Mouse (Mus musculus) liver, embryonic 14.5 days (tissue): ENCODE data around the gene Ccdc8. TPM values are rescaled to one million over a fixed set of nuclear protein-coding genes. Genes with fewer than 3 reads are reported as not detected.
A peak's percentile ranks its signal among the peaks of the same experiment; 100 is the strongest.

Experiments used
- ATAC-seq: fragments of 200-750 bp; cut with Nextera tagmentation; 2 replicates; pipeline ENCODE4 v1.8.0; 2017; ENCODE audit warnings: moderate number of reproducible peaks, mild to moderate bottlenecking, moderate library complexity; ENCODE audit not compliant: insufficient read depth
- DNase-seq, 3 experiments: peaks; one replicate each; pipeline ENCODE4 v3.0.0-alpha.2; 2012 to 2013; ENCODE audit warnings: low read depth in 3 of 3, low spot score in 3 of 3
- H3K27ac ChIP-seq: fragments of 300-500 bp; sonication (generic); 2 replicates; pipeline ENCODE4 v1.5.1; 2014; ENCODE audit warnings: moderate library complexity, mild to moderate bottlenecking, control low read depth, inconsistent platforms
- H3K27me3 ChIP-seq: fragments of 300-500 bp; sonication (generic); 2 replicates; pipeline ENCODE4 v1.6.1; 2014; ENCODE audit warnings: mild to moderate bottlenecking, low read length, moderate library complexity; ENCODE audit not compliant: control insufficient read depth, insufficient read depth
- H3K36me3 ChIP-seq: fragments of 300-500 bp; sonication (generic); replicated peaks from 2 replicates; pipeline ENCODE4 v1.6.1; 2014; ENCODE audit warnings: low read depth; ENCODE audit not compliant: control insufficient read depth, insufficient read depth
- H3K4me1 ChIP-seq, 2 experiments: fragments of 200-500 bp in 1 of 2; fragments of 300-500 bp in 1 of 2; sonication (generic) in 1 of 2; replicated peaks; 2 replicates each; pipeline ENCODE4 v1.6.1; 2012 to 2014; ENCODE audit warnings: antibody characterized with exemption in 1 of 2, inconsistent platforms in 1 of 2, low read length in 1 of 2; ENCODE audit not compliant: control insufficient read depth in 2 of 2, insufficient read depth in 2 of 2
- H3K4me2 ChIP-seq: fragments of 300-500 bp; sonication (generic); 2 replicates; pipeline ENCODE4 v1.6.1; 2014; ENCODE audit warnings: low read depth, mild to moderate bottlenecking, control low read depth, moderate library complexity
- H3K4me3 ChIP-seq, 2 experiments: fragments of 200-500 bp in 1 of 2; fragments of 300-500 bp in 1 of 2; sonication (generic) in 1 of 2; 2 replicates each; pipeline ENCODE4 v1.5.1; 2012 to 2014; ENCODE audit warnings: low read depth in 2 of 2, low read length in 2 of 2, mild to moderate bottlenecking in 2 of 2, control low read depth in 1 of 2, inconsistent platforms in 1 of 2, moderate library complexity in 1 of 2; ENCODE audit not compliant: insufficient read depth in 1 of 2
- H3K9ac ChIP-seq: fragments of 300-500 bp; sonication (generic); replicated peaks from 2 replicates; pipeline ENCODE4 v1.6.1; 2014; ENCODE audit warnings: mild to moderate bottlenecking, control low read depth, moderate library complexity
- H3K9me3 ChIP-seq: fragments of 300-500 bp; sonication (generic); 2 replicates; pipeline ENCODE4 v1.6.1; 2016; ENCODE audit warnings: low read length, mixed read lengths; ENCODE audit not compliant: control insufficient read depth
- CTCF ChIP-seq: IDR thresholded peaks from 2 replicates; pipeline ENCODE4 v1.5.1; 2016; ENCODE audit warnings: antibody characterized with exemption, low read depth, control low read depth
- EP300 ChIP-seq: IDR thresholded peaks from 2 replicates; pipeline ENCODE4 v1.6.1; 2016; ENCODE audit warnings: antibody characterized with exemption, low read depth
- WGBS: fragments of 180-500 bp; shearing (Covaris S2); extraction: QIAGEN DNeasy Blood & Tissue Kit; methylation state at CpG from one replicate; pipeline ENCODE4 v1.1.7; 2014; ENCODE audit not compliant: insufficient replicate concordance; 5-methylcytosine and 5-hydroxymethylcytosine counted together
- polyA plus RNA-seq, 2 experiments: library from polyadenylated mRNA; depleted of rRNA in 1 of 2; stranded (reverse) in 1 of 2; unstranded in 1 of 2; fragments of >200 nt; fragmentation: Nextera tagmentation in 1 of 2; extraction: Ambion mirVana in 1 of 2; gene quantifications; 2 replicates each; pipeline versions ENCODE4 v1.2.1 to v1.2.3; 2012 to 2014

Ccdc8 gene
- polyA plus RNA-seq, 2 experiments, result 1.5 to 2.7 TPM

DNA sequence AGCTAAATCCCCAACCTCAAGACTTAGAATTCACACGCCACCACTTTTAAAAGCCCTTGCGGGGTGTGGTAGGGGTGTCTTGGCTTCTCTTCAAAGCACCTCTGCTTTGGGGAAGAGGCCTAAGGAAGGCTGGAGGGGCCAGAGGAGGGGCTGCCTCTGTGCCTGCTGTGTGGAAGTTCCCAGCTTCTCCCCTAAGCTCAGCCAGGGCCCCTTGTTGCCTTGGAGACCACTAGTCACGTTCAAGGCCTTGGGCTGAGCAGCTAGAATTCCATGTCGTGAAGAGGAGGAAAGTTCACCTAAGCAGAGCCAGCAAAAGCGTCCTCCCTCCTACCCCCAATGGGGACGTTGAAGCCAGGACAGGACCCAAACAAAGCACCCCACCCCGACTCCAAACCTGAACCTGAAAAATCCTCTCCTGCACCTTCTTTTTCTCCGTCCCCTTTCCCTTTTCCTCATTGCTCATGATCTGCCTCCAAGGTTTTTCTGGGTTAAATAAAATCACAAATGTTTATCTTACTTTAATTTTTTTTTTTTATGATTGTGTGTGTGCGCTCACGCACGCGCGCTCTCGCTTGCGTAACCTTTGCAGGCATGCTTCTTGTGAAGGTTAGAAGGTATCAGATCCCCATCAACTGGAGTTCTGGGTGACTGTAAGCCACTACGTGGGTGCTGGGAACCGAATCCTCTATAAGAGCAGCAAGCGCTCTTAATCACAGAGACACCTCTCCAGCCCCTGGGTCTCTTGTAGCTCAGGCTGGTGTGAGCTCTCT, 642 bp upstream of the Ccdc8 start:
- ATAC-seq (no peak), DNase-seq (no peak)
- Histone ChIP-seq H3K27ac (no peak overlapping the region), H3K9ac (no peak overlapping the region), H3K4me1 (peaks cover 0 to 22% of the 10 kb centered on the region in 2 experiments; a peak in 3 of 4 replicates), H3K36me3 (no peaks in the 10 kb centered on the region), H3K4me2 (no peak overlapping the region), H3K4me3 (no peak overlapping the region), H3K9me3 (no peaks in the 10 kb centered on the region), H3K27me3 (peaks cover 2% of the 10 kb centered on the region; the same call in 1 of the 2 replicates)
- 57% methylated on average over 18 of the region's 18 CpGs for whole genome bisulfite sequencing
- TF ChIP-seq EP300 (no peak), CTCF (no peak)

DNA sequence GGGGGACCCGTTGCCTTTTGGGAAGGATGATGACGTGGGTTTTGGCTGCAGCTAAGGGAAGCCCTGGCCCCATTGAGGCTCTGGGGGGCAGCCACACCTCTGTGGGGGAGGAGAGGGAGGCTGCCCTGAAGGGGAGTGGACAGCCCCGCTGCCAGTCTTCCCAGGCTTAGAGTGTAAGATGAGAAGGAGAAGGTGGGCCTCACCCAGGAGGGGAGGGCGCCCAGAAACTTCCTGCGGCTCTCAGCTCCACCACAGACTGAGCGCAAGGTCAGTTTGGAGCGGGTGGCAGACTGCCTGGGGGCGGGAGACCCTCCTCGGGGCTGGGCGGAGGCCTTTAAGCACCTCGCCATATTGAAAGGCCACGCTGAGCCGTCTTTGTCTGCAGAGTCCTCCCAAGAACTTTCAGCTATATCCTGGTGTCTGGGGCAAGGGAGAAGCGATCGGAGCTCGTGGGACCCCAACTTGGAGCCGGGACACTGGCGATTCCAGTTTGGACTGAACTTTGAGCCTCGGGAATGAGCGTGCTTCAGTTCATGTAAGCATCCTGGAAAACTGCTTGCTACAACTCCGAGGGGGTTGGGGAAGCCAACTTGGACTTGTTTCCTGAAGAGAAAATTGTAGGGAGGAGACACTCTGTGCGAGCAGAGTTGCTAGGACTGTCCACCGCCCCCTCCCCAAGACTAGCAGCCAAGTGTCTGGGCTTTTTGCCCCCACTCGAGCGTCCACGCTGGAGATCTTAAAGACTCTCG, 1.3 kb downstream of the Ccdc8 start:
- TF ChIP-seq CTCF (no peak), EP300 (no peak)
- Histone ChIP-seq H3K27me3 (peaks cover 2% of the 10 kb centered on the region; the same call in 1 of the 2 replicates), H3K36me3 (no peaks in the 10 kb centered on the region), H3K27ac (no peak overlapping the region), H3K4me1 (peaks cover 0 to 25% of the 10 kb centered on the region in 2 experiments; a peak in 3 of 4 replicates), H3K9me3 (no peaks in the 10 kb centered on the region), H3K4me2 (peak overlapping the region; percentile 66), H3K4me3 (peak overlapping the region; percentile 55 to 70), H3K9ac (peak overlapping the region; percentile 35)
- ATAC-seq (peak; percentile 72), DNase-seq (peak in 2 of 3 experiments; percentile 41 to 45)
- 1% methylated on average over 27 of the region's 27 CpGs for WGBS

DNA sequence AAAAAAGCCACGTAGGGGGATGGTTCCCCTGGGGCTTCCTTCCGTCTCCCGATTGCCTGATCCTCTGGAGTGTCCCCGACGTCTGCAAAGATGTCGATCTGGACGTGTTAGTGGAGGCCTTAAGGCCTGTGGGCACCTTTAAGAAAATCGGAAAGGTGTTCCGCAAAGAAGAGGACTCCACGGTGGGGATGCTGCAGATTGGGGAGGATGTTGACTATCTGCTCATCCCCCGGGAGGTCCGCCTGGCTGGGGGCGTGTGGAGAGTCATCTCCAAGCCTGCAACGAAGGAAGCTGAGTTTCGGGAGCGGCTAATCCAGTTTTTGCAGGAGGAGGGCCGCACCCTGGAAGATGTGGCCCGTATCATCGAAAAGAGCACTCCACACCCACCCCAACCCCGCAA, 1.9 kb downstream of the Ccdc8 start:
- Histone ChIP-seq H3K9me3 (no peaks in the 10 kb centered on the region), H3K27me3 (peaks cover 2% of the 10 kb centered on the region; the same call in 1 of the 2 replicates), H3K4me3 (peak overlapping the region; percentile 55 to 70), H3K4me1 (peaks cover 3 to 30% of the 10 kb centered on the region in 2 experiments), H3K9ac (peak overlapping the region; percentile 35), H3K36me3 (no peaks in the 10 kb centered on the region), H3K4me2 (peak overlapping the region; percentile 66), H3K27ac (no peak overlapping the region)
- DNase-seq (no peak), ATAC-seq (no peak)
- TF ChIP-seq EP300 (no peak), CTCF (no peak)
- WGBS, result 8% methylated on average over 20 of the region's 20 CpGs

DNA sequence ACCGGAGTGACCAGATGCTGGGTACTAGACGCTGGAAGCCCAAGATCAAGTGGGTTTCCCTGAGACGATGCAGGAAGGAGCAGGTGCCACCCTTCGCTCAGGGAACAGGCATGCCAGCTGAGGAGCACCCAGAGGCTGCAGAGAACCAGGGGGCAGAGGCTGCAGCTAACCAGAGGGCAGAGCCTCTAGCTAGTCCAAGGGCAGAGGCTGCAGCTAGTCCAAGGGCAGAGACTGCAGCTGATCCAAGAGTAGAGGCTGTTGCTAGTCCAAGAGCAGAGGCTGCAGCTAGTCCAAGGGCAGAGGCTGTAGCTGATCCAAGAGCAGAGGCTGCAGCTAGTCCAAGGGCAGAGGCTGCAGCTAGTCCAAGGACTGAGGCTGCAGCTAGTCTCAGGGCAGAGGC, 2.8 kb downstream of the Ccdc8 start:
- no peak for TF ChIP-seq EP300
- no peak for TF ChIP-seq CTCF
- H3K9me3 ChIP-seq, result no peaks in the 10 kb centered on the region
- peaks cover 2% of the 10 kb centered on the region; the same call in 1 of the 2 replicates for H3K27me3 ChIP-seq
- H3K27ac ChIP-seq, result no peak overlapping the region
- WGBS, result 88% methylated on average over 4 of the region's 4 CpGs
- H3K4me3 ChIP-seq, result no peak overlapping the region
- ATAC-seq, result no peak
- peaks cover 5 to 29% of the 10 kb centered on the region in 2 experiments for H3K4me1 ChIP-seq
- peak overlapping the region; percentile 66 for H3K4me2 ChIP-seq
- DNase-seq, result no peak
- H3K36me3 ChIP-seq, result no peaks in the 10 kb centered on the region
- H3K9ac ChIP-seq, result no peak overlapping the region

DNA sequence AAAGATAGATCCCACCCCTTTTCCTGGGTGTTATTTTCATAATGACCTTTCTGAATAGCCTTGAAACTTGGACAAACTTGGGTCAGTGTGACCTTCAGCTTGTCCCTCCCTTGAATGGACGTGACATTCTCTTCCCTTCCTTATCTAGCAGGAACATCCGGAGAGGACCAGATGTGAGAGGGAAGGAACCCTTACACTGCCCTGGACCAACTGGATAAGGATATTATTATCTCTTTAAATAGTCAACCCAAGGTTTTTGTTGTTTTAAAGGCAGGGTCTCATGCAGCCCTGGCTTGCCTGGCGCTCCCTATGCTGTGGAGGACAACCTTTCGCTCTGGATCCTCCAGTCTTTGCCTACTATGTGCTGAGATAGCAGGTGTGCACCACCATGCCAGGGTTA, 6.7 kb downstream of the Ccdc8 start:
- Histone ChIP-seq H3K27ac (no peak overlapping the region; the same call in 1 of the 2 replicates), H3K27me3 (peaks cover 1% of the 10 kb centered on the region; the same call in 1 of the 2 replicates), H3K36me3 (no peaks in the 10 kb centered on the region), H3K4me3 (no peak overlapping the region), H3K4me2 (peak overlapping the region; percentile 50), H3K4me1 (peaks cover 5 to 16% of the 10 kb centered on the region in 2 experiments), H3K9ac (0 out of 2 replicates have a peak overlapping the region, but pooled peaks have one; percentile 4), H3K9me3 (no peaks in the 10 kb centered on the region)
- ATAC-seq (peak; percentile 65), DNase-seq (peak; percentile 57 to 69 (median 61))
- no peak for TF ChIP-seq CTCF
- peak; percentile 74 for TF ChIP-seq EP300
- WGBS, result 25% methylated on average over 4 of the region's 4 CpGs
